Mouse (Mus musculus) layer of hippocampus, adult 18-20 months (tissue): ENCODE measurements around the gene Slx4. TPM values are rescaled to one million over a fixed set of nuclear protein-coding genes. Genes with fewer than 3 reads are reported as not detected.
A peak's percentile ranks its signal among the peaks of the same experiment; 100 is the strongest.
"Not testable (repeated sequence)": the region's sequence is repeated elsewhere in the genome, so short reads cannot be mapped to it uniquely, and the experiment has no call there.

ENCODE experiments used
- DNase-seq, 2 experiments: peaks; one replicate each; pipeline ENCODE4 v3.0.0; 2022; ENCODE audit warnings: low spot score in 2 of 2
- long read RNA-seq: library from polyadenylated mRNA; stranded (forward); transcript quantifications from one replicate; pipeline ENCODE4 v2.0.0, GENCODE M21; 2021
- total RNA-seq, 2 experiments: library from RNA; stranded (reverse); gene quantifications; 2 replicates each; pipeline ENCODE4 v1.2.3; 2021

The Slx4 gene
- total RNA-seq: 10 to 100 TPM; 40.0 to 46.8 TPM
- long read RNA-seq, partial matches to known transcripts: 1 of 8 reads
- long read RNA-seq, other reads (novel, unspliced or antisense): 7 of 8 reads

DNA sequence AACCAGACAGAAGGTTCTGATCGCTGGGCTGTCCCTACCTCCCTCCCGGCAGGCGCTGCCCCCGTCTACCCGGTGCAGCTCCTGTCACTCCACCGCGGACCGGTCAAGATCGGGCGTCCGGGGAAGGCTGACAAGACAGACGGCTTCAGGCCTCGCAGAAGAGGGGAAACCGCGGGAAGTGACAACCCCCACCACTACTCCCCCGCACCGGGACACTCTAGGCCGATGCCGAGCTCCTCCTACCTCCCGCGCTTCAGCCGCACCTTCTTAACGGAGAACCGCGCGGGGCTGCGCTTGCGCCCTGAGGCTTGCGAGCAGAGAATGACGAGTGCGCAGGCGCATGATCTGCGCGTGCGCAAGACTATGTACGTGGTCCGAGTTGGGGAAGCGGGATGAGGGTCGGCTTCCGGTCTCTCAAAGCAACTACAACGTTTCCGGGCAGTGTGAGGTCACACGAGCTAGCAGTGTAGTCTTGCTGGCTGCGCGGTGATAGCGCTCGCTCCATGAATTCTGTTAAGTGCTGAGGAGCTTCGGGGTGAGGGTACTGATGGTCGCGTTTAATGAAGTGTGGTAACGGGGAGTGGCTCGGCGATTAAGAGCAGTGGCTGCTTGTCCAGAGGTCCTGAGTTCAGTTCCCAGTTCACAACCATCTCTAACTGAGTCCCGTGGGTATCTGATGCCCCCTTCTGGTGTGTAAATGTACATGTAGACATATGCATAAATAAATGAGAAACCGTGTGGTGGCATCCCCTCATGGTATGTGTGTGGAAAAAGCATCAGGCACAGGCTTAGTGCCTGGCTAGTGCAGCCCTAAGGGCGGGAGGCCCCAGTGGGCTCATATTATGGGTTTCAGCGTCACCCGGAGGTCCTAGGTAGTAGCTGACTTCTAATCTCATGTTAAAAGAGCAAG lies at the start of gene Slx4:
Gene Slx4 (minus strand): TSS at position 282 of the 910 bp plus-strand sequence.
- DNase-seq: peak; percentile 95 to 98

DNA sequence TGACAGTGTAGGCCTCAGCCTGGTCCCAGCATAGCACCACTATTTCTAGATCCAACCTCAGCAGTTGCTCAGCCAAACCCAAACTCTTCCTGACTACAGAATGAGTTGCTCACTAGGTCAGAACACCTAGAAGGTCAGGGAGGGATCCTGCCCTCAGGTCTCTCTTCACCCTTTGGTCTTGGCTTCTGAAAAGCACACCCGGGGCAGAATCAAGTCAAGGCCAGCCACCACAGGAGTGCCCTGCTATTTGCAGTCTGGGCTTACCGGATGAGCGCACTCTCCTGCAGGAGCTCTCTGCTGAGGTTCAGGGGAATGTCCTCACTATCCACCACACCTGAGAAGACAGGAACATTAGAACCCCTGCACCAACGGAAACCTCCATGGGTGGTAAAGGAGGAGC lies 49.0 kb upstream of the Slx4 start:
- DNase-seq: no peak

DNA sequence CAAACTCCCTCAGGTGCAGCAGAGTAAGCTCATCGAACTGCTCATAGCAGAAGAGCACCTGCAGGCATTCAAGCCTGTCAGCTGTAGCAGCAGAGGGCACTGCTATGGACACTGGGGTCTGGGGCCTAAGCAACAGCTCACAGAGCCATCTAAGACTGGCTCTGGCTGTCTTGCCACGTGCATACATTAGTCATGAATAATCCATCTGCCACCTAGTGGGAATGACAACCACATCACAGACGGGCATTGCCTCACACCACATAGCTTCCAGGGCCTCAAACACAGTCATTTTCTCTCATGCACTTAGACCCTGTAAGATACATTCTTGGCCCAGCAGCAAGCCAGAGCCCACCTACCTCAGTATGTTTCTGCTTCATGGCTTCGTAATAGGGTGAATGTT lies 42.0 kb upstream of the Slx4 start:
- DNase-seq: peak in 1 of 2 experiments; percentile 31

DNA sequence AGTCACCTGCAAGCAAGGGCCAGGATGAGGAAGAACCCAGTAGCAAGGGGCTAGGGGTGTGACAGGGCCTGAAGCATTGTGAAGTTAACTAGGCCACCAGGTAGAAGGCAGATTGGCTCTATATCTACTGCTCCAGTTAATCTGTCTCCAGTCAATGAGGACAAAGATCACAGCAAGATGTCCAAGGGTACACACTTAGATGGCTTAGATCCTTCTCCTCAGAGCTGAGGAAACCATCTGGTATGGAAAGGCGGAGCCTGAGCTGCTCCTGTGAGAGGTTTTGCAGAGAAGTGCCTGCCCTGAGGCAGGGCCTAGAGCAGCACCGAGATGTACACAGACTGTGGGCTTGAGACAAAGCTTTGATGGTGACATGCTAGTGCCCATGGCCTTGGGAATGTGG lies 40.5 kb upstream of the Slx4 start:
- no peak for DNase-seq

DNA sequence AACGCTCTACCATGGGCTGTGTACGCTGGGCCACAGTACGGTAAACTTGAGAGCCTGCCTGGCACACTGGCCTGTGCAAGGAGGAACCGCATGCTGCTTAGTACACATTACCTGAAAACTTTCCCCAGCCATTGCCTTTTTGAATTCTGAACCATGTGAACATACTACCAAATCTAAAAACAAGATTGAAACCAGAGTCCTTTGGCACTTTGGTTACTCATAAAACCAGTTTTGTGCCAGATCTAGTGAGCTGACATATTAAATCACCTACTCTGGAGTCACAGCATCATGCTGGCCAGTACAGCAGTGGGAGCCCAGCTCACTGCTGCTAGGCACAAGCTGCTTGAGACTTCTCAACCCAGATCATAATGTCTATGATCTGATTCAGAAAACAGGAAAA lies 38.1 kb upstream of the Slx4 start:
- DNase-seq: no peak

DNA sequence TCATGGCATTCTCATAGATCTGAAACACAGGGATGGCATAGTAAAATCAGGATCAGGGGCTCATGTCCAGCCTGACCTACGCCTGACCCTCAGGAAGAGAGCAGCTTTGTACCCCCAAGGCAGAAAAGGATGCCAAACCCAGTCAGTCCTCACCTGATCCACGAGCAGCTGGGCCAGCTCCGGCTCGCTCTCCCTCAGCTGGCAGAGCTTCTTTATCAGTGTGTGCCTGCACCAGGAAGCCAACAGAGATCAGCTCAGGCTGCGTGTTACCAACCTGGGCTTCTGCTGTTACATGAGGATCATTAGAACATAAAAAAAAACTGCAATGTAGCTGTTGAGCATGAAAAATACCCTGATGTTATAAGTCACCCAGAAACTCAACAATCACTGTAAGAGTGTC lies 36.6 kb upstream of the Slx4 start:
- no peak for DNase-seq

DNA sequence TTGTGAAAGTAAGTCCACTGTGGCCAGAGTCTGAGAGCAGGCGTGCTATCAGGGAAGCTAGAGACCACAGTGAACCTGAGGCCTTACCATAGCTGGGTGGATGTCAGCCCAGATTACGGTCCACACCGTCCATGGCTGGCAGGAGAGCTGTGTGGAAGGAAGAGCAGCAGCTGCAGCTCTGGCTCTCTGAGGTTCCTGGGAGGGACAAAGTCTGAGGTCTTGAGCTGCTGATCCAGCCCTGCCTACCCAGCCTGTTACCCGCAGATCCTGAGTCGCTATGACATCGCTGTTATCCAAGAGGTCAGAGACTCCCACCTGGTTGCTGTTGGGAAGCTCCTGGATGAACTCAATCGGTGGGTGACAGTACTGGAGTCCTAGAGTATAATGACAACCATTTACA lies 34.1 kb upstream of the Slx4 start:
- DNase-seq: no peak

DNA sequence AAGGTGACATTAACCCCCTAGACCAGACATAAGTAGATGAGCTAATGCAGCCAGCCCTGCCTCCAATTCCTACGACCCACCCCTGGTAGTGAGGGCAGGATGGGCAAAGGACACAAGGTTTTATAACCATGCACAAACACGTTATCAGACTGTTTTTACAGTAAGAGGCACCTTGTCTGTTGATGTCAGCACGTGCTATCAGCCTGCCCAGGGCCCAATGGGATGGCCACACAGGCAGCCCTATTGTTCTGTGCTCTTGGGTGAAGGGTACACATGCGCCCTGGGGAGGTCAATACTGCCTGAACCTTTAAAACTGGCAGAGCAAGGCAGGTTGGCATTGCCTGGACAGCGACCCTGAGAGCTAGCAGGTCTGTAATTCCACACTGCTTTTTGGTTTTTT lies 33.2 kb upstream of the Slx4 start, which contains the start of gene Dnase1:
Gene Dnase1 (plus strand): TSS at position 136 of the 400 bp plus-strand sequence.
- no peak for DNase-seq

DNA sequence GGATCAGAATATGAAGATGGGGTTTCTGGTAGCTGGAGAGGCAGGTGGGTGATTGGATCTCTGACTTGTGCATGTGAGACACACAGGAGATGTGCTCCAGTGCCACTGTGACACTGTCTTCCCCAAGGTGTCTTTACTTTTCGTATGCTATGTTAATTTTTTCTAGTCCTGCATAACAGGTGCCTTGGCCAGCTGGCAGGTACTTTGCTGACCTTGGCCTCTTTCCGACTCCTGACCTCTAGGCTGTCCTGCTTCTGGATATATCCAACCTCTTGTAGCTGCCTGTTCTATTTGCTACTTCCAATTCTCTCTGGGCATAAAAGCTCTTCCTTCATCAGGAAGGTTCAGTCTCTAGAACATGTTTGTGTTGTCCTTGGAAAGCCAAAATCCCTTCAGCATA lies 32.0 kb upstream of the Slx4 start:
- DNase-seq: no peak

DNA sequence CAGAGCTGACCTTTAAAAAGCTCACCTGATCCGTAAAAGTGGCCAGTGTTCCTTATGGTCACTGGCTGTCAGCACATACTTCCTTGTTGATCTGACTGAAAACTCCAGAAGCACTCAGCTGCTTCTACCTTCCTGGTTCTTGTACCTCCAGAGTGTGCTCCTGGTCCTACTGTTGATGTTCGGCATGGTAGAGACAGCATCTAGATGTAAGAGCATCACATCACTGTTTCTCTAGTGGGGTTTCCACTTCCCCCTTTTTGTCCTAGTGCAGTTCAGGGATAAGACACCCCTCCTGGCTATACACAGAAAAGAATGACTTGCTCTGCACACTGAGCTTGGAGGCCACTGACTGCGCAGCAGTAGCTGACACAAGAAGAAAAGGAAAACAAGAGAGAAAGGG lies 30.9 kb upstream of the Slx4 start:
- no peak for DNase-seq

DNA sequence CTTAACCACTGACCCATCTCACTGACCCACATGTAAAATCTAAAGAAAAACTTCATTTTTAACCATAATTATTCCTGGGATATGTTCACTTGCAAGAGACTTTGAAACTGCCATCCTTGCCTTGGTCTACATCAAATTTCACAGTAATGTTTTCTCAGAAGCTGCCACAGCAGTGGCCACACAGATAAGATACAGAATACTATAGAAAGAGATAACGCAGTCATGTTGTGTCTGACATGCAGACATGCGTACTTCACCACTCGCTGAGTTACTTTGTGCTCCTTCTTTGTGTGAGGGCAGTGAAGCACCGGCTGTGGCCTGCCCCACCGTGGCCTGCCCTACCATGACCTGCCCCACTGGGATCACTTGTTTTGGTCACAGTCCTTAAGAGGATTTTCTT lies 30.4 kb upstream of the Slx4 start:
- DNase-seq: no peak

DNA sequence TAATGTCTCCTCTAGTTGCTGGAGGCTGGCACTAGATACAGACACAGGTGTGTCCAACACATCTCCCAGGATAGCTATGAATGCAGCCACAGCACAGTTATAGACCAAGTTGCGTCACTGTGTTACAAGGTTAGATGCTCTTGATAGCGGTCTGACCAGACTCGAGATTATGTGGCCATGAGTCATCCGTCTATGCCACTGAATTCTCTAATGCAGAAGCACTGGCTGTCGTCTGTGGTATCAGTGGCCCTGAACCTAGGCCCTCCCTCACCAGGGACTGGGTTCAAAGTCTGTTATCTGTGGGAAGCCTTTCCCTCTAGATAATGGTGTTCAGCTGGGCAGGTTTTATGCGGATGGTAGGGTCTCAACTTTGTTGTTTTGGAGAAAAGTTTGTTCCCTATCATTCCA lies 28.8 kb upstream of the Slx4 start:
- DNase-seq: no peak

DNA sequence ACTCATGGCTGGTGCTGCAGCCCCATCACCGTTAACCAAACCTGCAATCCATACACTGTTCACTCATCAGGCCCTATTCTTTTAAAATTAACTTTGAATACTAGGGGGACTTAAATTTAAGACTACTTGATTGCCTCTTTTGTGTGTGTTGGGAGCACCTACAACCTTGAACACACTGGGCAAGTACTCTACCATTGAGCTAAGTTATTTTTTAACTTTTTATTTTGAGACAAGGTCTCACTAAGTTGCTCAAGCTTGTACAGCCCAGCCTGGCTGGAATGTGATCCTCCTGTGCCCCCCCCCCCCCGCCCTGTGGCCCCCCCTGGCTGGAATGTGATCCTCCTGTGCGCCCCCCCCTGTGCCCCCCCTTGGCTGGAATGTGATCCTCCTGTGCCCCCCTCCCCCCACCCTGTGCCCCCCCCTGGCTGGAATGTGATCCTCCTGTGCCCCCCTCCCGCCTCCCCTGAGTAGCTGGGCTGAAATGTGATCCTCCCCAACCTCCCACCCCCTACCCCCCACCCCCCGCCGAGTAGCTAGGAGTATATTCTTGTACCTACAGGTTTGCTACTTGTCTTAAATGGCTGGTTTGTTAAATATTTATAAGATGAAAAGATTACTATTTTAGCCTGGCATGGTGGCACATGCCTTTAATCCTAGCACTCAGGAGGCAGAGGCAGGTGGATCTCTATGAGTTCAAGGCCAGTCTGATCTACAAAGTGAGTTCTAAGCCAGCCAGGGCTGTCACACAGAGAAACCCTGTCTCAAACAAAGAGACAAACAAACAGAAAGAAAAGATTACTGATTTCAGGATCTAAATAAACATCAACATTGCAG lies 28.1 kb upstream of the Slx4 start:
- DNase-seq: no peak

DNA sequence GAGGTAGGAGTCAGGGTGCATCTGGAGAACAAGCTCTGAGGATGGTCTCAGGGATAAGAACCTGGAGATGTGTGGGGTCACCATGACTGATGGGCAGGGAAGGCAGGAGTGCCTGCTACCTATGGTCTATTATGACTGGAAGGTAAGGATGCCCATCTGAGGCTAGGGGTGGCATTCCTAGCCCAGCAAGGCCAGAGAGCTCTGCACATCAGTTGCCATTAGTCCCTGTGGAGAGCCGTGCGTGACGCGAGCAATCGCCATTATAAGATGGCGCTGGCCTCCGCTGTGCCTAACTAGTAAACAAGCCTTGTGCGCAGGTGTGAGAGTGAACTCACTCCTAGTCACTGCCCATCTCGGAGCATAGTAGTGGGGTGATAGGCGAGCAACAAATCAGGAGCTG lies 26.9 kb upstream of the Slx4 start:
- DNase-seq: no peak

DNA sequence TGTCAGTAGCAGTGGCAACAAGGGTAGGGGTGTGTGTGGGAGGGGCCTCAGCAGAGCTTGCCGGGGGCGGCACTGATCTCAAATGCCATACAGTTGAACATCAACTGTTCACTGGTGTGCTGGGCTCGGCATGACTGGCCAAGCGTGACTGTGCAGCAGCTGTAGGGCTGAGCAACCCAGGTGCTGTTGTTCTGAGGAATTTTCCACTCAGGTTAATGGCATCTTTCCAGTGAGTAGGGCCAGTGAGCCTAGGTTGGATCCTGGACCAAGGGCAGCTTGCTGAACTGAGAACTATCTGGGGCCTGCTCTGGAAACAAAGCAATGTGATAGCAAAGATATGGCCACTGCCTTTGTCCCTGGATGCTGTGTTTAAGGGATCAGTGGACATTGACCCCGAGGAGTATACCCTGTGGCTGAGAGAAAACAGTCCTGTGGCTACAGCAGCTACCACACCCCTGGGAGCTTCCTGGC lies 25.8 kb upstream of the Slx4 start:
- no peak for DNase-seq

DNA sequence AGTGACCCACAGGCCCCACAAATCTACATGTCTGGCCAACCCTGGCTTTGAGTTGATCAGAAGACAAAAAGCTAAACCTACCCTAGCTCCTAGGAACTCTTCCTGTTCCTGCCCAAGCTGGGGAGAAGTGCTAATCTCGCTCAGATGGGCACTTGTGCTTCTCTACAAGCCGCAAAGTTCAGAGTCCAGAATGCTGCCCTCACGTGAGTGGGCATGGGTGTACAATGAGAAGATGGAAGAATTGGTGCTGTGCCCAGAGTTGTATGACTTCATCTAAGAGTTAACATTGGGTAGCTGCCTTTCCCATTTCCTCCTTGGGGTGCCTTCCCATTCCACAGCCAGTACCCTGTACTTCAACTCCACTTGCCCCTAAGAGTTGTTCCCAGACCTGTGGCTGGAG lies 23.6 kb upstream of the Slx4 start:
- no peak for DNase-seq

DNA sequence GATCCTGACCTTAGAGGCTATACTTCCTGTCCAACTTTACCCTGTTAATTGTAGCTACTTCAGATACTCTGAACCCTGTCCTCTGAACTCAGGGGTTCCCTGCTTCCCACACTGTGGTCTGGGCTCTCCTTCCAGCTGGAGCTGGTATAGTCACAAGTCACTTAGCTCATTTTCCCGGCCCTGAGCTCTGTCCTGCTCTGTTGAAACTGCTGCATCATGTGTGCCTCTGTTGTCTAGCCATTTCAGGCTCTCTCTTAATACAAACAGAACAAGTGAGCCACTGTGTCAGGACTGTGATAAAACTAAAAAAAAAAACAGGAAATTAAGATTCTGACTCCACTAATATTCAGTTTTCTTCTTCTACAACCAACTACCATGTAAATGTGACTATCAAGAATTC lies 23.1 kb upstream of the Slx4 start:
- DNase-seq: no peak

DNA sequence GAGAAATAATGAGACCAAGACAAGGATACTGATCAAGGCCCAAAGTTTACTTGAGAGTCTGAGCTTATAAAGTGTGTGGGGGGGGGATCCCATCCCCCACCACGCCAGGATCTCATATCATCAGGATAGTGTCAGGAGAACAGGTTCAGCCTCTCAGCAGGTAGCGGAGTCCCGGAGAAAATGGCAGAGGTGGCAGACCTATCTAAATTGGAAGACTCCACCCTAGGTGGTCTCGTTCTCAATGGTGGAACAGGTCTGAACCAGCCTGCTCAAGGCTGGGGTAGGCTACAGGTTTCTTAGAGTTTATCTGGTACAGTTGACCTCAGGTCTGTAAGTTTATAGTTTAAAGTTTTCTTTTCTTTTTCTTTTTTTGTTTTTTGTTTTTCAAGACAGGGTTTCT lies 19.1 kb upstream of the Slx4 start:
- DNase-seq: no peak

DNA sequence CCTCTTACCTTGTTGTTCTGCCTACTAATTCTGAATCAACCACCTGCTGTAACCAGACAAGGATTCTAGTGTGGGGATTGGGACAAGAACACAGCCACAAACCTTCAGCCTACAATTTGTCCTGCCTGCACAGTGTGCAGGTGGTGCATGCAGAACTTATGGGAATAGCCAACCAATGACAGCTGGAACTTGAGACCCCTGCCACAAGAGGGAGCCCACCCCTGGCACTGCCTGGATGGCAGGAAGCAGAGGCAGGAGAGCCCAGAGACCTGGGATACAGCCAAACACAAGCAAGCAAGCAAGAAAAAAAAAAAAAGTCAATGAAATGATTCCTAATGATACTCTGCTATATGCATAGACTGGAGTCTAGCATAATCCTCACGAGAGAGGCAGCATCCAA lies 17.7 kb upstream of the Slx4 start:
- no peak for DNase-seq

DNA sequence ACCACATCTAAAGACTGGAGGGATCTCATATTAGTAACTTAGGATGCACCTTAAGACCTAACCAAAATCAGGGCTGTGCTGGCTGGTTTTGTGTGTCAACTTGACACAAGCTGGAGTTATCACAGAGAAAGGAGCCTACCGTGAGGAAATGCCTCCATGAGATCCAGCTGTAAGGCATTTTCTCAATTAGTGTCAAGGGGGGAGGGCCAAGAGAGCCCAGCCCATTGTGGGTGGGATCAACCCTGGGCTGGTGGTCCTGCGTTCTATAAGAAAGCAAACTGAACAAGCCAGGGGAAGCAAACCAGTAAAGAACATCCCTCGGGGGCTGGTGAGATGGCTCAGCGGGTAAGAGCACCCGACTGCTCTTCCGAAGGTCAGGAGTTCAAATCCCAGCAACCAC lies 13.9 kb upstream of the Slx4 start:
- DNase-seq: not testable (repeated sequence)

DNA sequence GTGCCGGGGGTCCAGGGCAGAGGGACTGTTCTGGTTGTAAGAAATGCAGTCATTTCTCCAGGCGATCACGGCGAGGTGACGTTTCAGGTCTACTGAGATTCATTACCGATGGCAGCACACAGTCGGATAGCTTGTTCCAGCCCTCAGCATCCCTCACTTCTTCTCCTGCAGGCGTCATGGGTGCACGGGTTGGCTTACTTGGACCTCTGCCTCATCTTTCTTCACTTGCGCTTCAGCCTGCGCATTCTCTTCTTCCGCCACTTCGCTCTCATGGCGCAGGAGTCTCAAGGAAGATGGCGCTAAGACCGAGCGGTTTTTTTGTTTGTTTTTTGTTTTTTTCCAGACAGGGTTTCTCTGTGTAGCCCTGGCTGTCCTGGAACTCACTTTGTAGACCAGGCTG lies 13.2 kb upstream of the Slx4 start:
- not testable (repeated sequence) for DNase-seq

DNA sequence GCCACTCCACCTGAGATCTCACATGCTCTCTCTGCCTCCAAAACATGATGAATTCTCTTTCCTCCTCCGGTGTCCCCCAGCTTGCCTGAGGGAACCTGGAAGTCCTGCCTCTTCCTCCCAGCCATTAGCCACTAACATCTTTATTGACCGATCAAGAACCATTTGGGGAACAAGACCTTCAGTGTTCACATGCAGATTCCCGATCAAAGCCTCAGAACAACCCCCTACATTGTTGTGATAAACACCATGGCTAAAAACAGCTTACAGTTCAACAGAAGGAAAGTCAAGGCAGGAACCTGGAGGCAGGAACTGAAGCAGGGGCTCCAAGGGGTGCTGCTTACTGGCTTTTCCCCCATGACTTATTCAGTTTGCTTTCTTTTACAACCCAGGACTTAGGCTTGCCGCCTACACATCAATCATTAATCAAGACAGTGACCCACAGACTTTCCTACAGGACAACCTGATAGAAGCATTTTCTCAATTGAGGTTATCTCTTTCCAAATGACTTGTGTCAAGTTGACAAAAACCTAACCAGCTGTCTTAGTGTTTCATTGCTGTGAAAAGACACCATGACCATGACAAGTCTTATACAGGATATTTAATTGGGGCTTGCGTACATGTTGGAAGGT lies 10.6 kb upstream of the Slx4 start:
- no peak for DNase-seq
